Mouse (Mus musculus): ENCODE results near the gene Gm49337. TPM values are rescaled to one million over a fixed set of nuclear protein-coding genes. Genes with fewer than 3 reads are reported as not detected.
A peak's percentile ranks its signal among the peaks of the same experiment; 100 is the strongest.
"Not testable (repeated sequence)": the region's sequence is repeated elsewhere in the genome, so short reads cannot be mapped to it uniquely, and the experiment has no call there.

Gm49337 gene
- polyA plus RNA-seq, 1 experiment from 2014 or later, result not detected

DNA sequence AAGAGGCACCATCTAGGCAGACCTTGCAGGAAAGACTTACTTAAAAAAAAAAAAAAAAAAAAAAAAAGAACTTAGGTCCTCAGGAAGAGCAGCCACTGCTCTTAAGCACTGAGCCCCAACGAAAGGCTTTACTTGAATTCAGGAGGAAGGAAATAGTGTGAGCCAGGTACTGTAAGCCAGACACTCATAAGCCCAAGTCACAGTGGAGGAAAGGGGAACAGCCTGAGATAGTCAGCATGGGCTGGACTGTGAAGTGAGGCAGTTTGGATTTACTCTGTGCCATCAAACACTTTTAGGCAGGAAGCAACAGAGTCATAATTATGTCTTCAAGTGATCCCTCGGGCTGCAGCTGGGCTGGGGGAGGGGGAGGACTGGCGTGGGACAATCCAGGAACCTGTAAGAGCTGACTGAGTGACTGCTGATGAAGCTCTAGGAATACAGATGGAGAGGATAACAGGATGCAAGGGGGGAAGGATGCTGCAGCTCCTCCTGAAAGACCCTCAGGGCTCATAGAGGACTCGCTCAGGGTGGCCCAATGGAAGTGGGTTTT lies 19.2 kb downstream of the Gm49337 start:
- H3K4me1 ChIP-seq, result peaks cover 13% of the 10 kb centered on the region; the same call in 1 of the 2 replicates
- no peak overlapping the region for H3K4me3 ChIP-seq
- H3K36me3 ChIP-seq, result no peaks in the 10 kb centered on the region
- H3K27me3 ChIP-seq (ENCODE audit: insufficient read depth, poor library complexity, severe bottlenecking), result no peaks in the 10 kb centered on the region
- no peaks in the 10 kb centered on the region for H3K9me3 ChIP-seq
- no peak for DNase-seq (ENCODE audit: low spot score)
- 49% methylated on average over 4 of the region's 4 CpGs for WGBS
- no peak overlapping the region for H3K27ac ChIP-seq

DNA sequence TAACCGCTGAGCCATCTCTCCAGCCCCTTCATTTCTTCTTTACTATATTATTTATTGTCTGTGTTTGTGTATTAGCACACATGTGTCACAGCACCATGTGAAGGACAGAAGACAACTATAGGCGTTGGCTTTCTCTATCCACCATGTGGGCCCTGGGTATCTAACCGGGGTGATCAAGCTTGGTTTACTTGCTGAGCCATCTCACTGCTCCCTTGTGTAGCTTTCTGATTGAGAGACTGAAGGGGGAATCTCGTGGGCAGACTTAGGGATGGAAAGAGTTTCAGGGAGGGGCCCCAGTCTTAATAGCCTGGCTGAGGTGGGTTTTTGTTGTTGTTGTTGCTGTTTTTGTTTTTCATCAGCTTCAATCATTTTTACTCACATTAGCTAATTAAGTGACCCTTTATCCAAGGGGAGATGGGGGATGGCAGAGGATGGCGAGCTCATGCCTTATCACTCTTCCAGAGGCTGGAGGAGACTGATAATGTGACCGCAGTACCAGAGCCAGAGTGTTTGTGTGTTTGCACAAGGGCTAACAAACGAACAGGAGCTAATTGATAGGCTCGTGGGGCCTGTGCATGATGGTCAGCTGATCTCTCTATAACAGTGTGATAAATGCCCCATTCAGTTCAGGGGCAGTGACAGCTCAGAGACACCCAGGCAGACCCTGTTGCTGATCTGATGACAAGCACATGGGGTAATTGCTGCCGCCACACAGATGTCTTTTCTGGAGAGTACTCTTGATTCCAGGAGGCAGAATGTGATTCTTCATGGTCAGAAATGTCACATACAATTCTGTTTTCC lies 20.6 kb downstream of the Gm49337 start:
- H3K4me3 ChIP-seq, result no peak overlapping the region
- no peaks in the 10 kb centered on the region for H3K27me3 ChIP-seq (ENCODE audit: insufficient read depth, poor library complexity, severe bottlenecking)
- 32% methylated on average over 9 of the region's 9 CpGs for WGBS
- H3K27ac ChIP-seq, result no peak overlapping the region
- H3K36me3 ChIP-seq, result no peaks in the 10 kb centered on the region
- no peaks in the 10 kb centered on the region for H3K9me3 ChIP-seq
- DNase-seq (ENCODE audit: low spot score), result no peak
- H3K4me1 ChIP-seq, result peaks cover 13% of the 10 kb centered on the region; the same call in 1 of the 2 replicates

DNA sequence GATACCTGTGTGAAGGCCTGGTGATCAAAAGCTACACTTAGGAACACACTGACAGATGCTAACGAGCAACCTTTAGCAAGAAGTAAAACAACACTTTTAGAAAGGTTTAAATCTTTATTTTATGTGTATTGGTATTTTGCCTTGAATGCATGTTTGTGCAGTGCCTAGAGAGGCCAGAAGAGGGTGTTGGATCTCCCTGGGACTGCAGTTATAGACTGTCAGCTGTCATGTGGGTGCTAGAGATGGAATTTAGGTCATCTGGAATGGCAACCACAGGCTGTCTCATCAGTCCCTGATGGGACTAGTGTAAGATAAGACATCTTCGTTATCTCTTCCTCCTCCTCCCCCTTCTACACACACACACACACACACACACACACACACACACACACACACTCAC lies 25.2 kb downstream of the Gm49337 start:
- H3K36me3 ChIP-seq, result no peaks in the 10 kb centered on the region
- no peaks in the 10 kb centered on the region for H3K9me3 ChIP-seq
- no peak overlapping the region for H3K4me3 ChIP-seq
- no peak overlapping the region for H3K27ac ChIP-seq
- 62% methylated on average over 2 of the region's 2 CpGs for WGBS
- no peak for DNase-seq (ENCODE audit: low spot score)
- no peaks in the 10 kb centered on the region for H3K27me3 ChIP-seq (ENCODE audit: insufficient read depth, poor library complexity, severe bottlenecking)
- H3K4me1 ChIP-seq, result peaks cover 7% of the 10 kb centered on the region; the same call in 1 of the 2 replicates

DNA sequence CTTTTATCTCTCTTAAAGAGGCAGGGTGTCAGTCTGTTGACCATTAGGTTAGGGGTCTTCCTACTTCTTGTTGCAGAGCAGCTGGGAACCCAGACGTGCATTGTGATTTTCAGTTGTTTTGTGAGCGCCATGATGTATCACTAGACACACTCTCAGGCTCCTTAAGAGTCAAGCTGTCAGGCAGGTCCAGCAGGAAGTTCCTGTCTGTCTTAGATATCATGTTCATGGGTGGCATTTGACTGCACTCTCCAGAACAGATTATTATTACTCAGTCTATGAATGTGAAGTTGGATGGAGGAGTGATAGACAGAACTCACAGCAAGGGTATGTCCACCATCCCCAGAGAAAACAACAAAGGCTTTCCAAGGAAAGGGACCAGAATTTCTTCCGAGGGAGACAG lies 31.2 kb downstream of the Gm49337 start:
- WGBS, result 61% methylated on average over 3 of the region's 3 CpGs
- 0 out of 2 replicates have a peak, but pooled peaks cover 4% of the 10 kb centered on the region for H3K4me1 ChIP-seq

DNA sequence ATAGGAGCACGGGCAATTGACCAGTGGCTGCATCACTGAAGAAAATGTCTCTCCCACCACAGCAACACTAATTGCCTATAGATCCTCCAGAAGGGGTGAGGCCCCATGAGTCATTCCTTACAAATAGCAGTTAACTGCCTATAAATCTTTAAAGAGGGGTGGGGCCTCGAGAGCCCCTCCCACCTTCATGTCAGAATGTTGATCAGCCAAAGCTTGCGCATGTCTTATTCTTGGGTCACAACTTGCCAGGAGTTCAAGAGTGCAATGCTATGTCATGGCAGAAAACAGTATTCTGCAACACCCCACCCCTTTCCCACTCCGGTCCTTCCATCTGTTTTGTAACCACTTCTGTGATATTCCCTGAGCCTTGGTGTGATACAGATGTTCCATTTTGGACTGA lies 33.3 kb downstream of the Gm49337 start:
- Histone ChIP-seq H3K9me3 (no peaks in the 10 kb centered on the region), H3K27ac (no peak overlapping the region), H3K27me3 (ENCODE audit: insufficient read depth, poor library complexity, severe bottlenecking) (no peaks in the 10 kb centered on the region), H3K4me3 (no peak overlapping the region), H3K4me1 (0 out of 2 replicates have a peak, but pooled peaks cover 4% of the 10 kb centered on the region), H3K36me3 (no peaks in the 10 kb centered on the region)
- DNase-seq (ENCODE audit: low spot score), result no peak
- 87% methylated on average over 4 of the region's 4 CpGs for WGBS

More for the DNA sequence above, 31.2 kb downstream of the Gm49337 start:
- no peak overlapping the region for H3K27ac ChIP-seq
- DNase-seq (ENCODE audit: low spot score), result no peak
- no peaks in the 10 kb centered on the region for H3K27me3 ChIP-seq (ENCODE audit: insufficient read depth, poor library complexity, severe bottlenecking)
- no peak overlapping the region for H3K4me3 ChIP-seq
- H3K9me3 ChIP-seq, result no peaks in the 10 kb centered on the region
- H3K36me3 ChIP-seq, result no peaks in the 10 kb centered on the region

DNA sequence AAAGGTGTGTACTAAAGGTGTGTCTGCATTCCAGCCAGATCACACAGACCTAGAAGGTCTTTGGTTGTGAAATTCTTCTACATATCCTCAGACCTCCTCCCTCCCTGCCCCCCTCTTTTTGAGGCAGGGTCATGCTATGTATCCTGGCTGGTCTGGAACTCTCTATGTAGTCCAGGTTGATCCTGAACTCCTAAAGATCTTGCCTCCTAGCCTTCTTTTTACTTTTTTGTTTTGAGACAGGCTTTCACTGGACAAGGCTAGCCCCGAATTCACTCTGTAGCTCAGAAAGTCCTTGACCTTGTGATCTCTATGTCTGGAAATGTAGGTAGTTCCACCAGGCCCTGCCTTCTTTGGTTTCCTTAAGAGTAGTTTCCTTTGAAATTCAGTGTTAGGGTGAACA lies 35.7 kb downstream of the Gm49337 start:
- Histone ChIP-seq H3K4me3 (no peak overlapping the region), H3K27me3 (ENCODE audit: insufficient read depth, poor library complexity, severe bottlenecking) (no peaks in the 10 kb centered on the region), H3K4me1 (0 out of 2 replicates have a peak, but pooled peaks cover 4% of the 10 kb centered on the region), H3K36me3 (no peaks in the 10 kb centered on the region), H3K27ac (no peak overlapping the region), H3K9me3 (no peaks in the 10 kb centered on the region)
- no peak for DNase-seq (ENCODE audit: low spot score)
- 87% methylated on average over 1 of the region's 1 CpGs for WGBS

DNA sequence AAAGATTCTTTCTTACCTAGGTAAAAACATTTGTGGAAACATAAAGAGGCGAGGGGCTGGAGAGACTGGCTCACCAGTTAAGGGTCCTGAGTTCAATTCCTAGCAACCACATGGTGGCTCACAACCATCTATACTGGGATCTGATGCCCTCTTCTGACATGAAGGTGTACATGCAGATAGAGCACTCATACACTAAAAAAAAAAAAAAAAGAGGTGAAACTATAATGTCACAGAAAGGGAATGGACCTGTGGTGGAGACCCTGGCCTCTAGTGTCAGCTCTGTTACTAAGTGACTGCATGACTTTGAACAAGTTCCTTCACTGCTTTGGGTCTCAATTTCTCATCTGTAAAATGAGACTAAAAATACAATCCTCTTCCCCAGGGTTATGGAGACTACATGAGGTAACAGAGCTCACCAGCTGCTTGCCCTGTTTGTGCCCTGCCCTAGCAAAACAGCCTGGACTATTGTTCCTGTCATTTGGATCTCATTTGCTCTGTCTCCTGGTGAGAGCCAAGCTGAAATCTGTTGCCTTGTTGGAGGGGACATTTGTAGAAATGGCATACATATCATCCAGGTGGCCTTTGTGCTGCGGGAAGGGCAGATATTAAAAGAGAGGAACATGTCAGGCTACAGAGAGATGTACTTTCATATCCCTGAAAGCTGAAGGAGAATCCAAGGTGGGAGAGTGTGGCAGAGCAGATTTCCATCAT lies 42.9 kb downstream of the Gm49337 start:
- Histone ChIP-seq H3K36me3 (no peaks in the 10 kb centered on the region), H3K9me3 (no peaks in the 10 kb centered on the region), H3K4me3 (no peak overlapping the region), H3K4me1 (peaks cover 11% of the 10 kb centered on the region; the same call in 1 of the 2 replicates), H3K27me3 (ENCODE audit: insufficient read depth, poor library complexity, severe bottlenecking) (no peaks in the 10 kb centered on the region), H3K27ac (no peak overlapping the region)
- WGBS, result 88% methylated on average over 2 of the region's 2 CpGs
- no peak for DNase-seq (ENCODE audit: low spot score)

DNA sequence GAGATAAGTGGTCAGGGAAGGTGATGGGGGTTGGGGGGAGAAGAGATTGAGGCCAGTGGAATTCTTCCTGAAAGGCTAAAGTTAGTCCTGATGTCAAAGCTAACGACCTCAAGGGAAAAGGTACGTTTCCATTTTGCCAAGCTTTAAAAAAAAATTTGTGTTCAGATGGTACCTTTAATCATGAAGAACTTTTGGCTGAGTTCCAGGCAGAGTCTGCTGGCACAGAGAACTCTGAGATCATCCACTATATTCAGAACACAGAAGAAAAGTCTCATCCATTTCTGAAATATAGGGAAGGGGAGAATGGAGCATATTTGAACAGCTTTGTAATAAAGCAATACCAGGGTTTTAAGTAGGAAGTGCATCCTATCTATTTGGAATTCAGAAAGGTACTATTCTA lies 43.9 kb downstream of the Gm49337 start:
- 29% methylated on average over 2 of the region's 2 CpGs for WGBS
- no peaks in the 10 kb centered on the region for H3K9me3 ChIP-seq
- no peaks in the 10 kb centered on the region for H3K27me3 ChIP-seq (ENCODE audit: insufficient read depth, poor library complexity, severe bottlenecking)
- H3K4me1 ChIP-seq, result peaks cover 11% of the 10 kb centered on the region; the same call in 1 of the 2 replicates
- H3K4me3 ChIP-seq, result no peak overlapping the region
- H3K36me3 ChIP-seq, result no peaks in the 10 kb centered on the region
- no peak overlapping the region for H3K27ac ChIP-seq
- DNase-seq (ENCODE audit: low spot score), result no peak

DNA sequence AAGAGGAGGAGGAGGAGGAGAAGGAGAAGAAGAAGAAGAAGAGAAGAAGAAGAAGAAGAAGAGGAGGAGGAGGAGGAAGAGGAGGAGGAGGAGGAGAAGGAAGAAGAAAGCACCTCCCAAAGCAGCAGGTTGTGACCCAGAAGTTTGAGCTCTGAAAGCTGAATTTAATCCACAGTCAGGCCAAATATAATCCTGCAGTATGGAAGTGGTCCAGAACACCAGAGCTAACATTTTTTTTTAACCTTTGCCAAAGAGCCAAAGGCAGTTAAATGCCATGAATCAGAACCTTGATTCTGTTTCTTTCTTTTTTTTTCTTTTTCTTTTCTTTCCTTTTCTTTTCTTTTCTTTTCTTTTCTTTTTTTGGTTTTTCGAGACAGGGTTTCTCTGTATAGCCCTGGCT lies 44.5 kb downstream of the Gm49337 start:
- H3K27me3 ChIP-seq (ENCODE audit: insufficient read depth, poor library complexity, severe bottlenecking); H3K4me3 ChIP-seq; DNase-seq (ENCODE audit: low spot score); H3K36me3 ChIP-seq; H3K27ac ChIP-seq; H3K9me3 ChIP-seq: not testable (repeated sequence)
- peaks cover 11% of the 10 kb centered on the region; the same call in 1 of the 2 replicates for H3K4me1 ChIP-seq
- WGBS, result 85% methylated on average over 1 of the region's 1 CpGs

DNA sequence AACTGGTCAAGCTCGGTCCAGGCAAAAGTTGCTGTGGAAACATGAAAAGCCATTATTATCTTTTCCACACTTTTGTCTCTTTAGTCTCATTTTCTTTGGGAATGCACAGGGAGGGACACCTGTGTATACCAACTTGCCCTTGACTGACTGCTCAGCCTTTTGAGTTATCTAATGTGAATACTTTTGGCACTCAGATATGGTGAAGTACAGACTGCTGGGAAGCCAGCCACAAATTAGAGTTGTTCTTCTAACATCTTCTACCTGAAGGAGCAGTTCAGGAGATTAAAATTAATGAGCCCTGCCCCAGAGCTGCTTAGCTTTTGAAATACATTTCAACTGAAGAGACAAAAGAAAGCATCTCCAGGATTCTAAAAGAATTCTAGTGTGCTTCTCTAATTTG lies 45.9 kb downstream of the Gm49337 start:
- Histone ChIP-seq H3K36me3 (no peaks in the 10 kb centered on the region), H3K27me3 (ENCODE audit: insufficient read depth, poor library complexity, severe bottlenecking) (no peaks in the 10 kb centered on the region), H3K4me1 (peaks cover 16% of the 10 kb centered on the region; the same call in 1 of the 2 replicates), H3K9me3 (no peaks in the 10 kb centered on the region), H3K4me3 (no peak overlapping the region), H3K27ac (peak overlapping the region; percentile 99; the same call in 1 of the 2 replicates)
- DNase-seq (ENCODE audit: low spot score), result no peak
- WGBS, result 87% methylated on average over 1 of the region's 1 CpGs

DNA sequence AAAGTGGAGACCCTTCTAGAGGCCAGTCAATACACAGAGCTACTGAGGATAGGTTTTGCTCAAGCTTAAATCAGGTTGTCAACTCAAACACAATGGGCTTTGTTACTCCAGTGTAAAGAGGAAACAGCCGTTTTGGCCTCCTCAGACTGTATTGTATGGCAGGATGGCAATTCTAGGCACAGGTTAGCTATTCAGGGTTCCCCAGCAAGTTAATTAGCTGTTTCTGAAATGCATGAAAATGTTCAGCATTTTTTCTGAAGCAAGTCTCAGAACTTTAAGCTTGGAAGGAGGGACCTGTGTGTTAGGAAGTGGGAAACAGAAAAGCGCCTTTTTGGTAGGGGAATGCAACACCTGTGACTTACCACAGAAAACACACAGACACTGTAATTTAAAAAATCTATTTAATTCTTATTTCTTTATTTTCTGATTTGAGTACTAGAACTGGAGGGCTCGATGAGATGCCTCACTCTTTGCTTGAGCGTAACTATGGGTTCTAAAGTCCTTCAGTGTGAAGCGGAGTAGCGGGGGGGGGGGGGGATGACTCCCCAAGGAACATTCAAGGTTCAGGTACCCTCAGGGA lies 47.0 kb downstream of the Gm49337 start:
- WGBS, result 9% methylated on average over 6 of the region's 6 CpGs
- H3K36me3 ChIP-seq, result no peaks in the 10 kb centered on the region
- peak overlapping the region; percentile 99 for H3K27ac ChIP-seq
- no peaks in the 10 kb centered on the region for H3K9me3 ChIP-seq
- DNase-seq (ENCODE audit: low spot score), result no peak
- peak overlapping the region; percentile 79 for H3K4me3 ChIP-seq
- no peaks in the 10 kb centered on the region for H3K27me3 ChIP-seq (ENCODE audit: insufficient read depth, poor library complexity, severe bottlenecking)
- H3K4me1 ChIP-seq, result peaks cover 16% of the 10 kb centered on the region; the same call in 1 of the 2 replicates

DNA sequence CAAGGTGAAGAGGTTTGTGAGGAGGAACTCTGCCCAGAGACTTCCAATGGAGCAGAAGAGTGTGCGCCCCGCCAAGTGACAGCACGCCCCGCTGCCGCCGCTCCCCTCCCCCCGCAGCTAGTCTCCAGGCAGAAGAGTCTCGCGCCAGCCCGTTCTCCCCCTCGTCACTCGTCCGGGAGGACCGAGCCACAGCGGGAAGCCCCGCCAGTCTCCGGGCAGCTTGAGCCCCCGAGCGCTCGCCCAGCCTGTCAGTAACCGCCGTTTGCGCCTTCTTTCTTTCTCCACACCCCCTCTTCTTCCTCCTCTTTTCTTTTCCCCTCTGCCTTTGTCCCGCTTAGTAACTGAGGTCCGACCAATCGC lies 47.6 kb downstream of the Gm49337 start:
- no peaks in the 10 kb centered on the region for H3K9me3 ChIP-seq
- peak overlapping the region; percentile 99 for H3K27ac ChIP-seq
- H3K27me3 ChIP-seq (ENCODE audit: insufficient read depth, poor library complexity, severe bottlenecking), result no peaks in the 10 kb centered on the region
- peaks cover 16% of the 10 kb centered on the region; the same call in 1 of the 2 replicates for H3K4me1 ChIP-seq
- H3K36me3 ChIP-seq, result no peaks in the 10 kb centered on the region
- WGBS, result under 1% methylated on average over 26 of the region's 26 CpGs
- peak overlapping the region; percentile 79 for H3K4me3 ChIP-seq
- DNase-seq (ENCODE audit: low spot score), result no peak

Data from heart, embryonic 10.5 days (tissue).